Mouse (Mus musculus) lung, postnatal 14 days (tissue): ENCODE data around the gene Tpd52l2.

Source experiments
- DNase-seq: peaks from one replicate; pipeline ENCODE4 v3.0.0; 2021

Tpd52l2 gene

GRCm38 (mm10) chr2:181487338-181488277 is 9.3 kb upstream of the Tpd52l2 start:
- DNase-seq, result peak; percentile 27

- peak; percentile 20 for DNase-seq
These were observed 5.3 kb upstream of the Tpd52l2 start for GRCm38 (mm10) chr2:181491432-181492205.

- DNase-seq, result no peak
These were observed 4.7 kb upstream of the Tpd52l2 start for GRCm38 (mm10) chr2:181492206-181492605.

- DNase-seq, result no peak
These were observed 3.6 kb upstream of the Tpd52l2 start, which contains the start of gene Abhd16b for GRCm38 (mm10) chr2:181493156-181493927. Gene Abhd16b (plus strand): TSS chr2:181493206.

- no peak for DNase-seq
These were observed 2.5 kb upstream of the Tpd52l2 start for GRCm38 (mm10) chr2:181494266-181494945.

GRCm38 (mm10) chr2:181495845-181496244 is 1.1 kb upstream of the Tpd52l2 start:
- peak; percentile 6 for DNase-seq

- DNase-seq, result peak; percentile 75
These were observed 661 bp upstream of the Tpd52l2 start for GRCm38 (mm10) chr2:181496281-181496680.

- DNase-seq, result peak; percentile 68
These were observed 570 bp downstream of the Tpd52l2 start for GRCm38 (mm10) chr2:181497548-181497875.

- DNase-seq, result no peak
These were observed 1.7 kb downstream of the Tpd52l2 start for GRCm38 (mm10) chr2:181498644-181499043.

GRCm38 (mm10) chr2:181509191-181509590 is 12.2 kb downstream of the Tpd52l2 start:
- no peak for DNase-seq

- DNase-seq, result no peak
These were observed 14.3 kb downstream of the Tpd52l2 start for GRCm38 (mm10) chr2:181511231-181511630.

GRCm38 (mm10) chr2:181519201-181519600 is 22.3 kb downstream of the Tpd52l2 start:
- DNase-seq, result no peak

- peak; percentile 97 for DNase-seq
These were observed 23.4 kb downstream of the Tpd52l2 start, which contains the start of gene Dnajc5 for GRCm38 (mm10) chr2:181520118-181520935. Gene Dnajc5 (plus strand): TSS chr2:181520485.

- no peak for DNase-seq
These were observed 23.9 kb downstream of the Tpd52l2 start for GRCm38 (mm10) chr2:181520936-181521227.

- no peak for DNase-seq
These were observed 24.5 kb downstream of the Tpd52l2 start for GRCm38 (mm10) chr2:181521491-181521890.

GRCm38 (mm10) chr2:181522811-181523210 is 25.9 kb downstream of the Tpd52l2 start:
- DNase-seq, result peak; percentile 23

GRCm38 (mm10) chr2:181525526-181525925 is 28.6 kb downstream of the Tpd52l2 start:
- DNase-seq, result no peak

- DNase-seq, result no peak
These were observed 32.1 kb downstream of the Tpd52l2 start for GRCm38 (mm10) chr2:181529076-181529475.

GRCm38 (mm10) chr2:181532589-181532988 is 35.6 kb downstream of the Tpd52l2 start:
- no peak for DNase-seq

- DNase-seq, result no peak
These were observed 39.5 kb downstream of the Tpd52l2 start for GRCm38 (mm10) chr2:181536410-181536809.

GRCm38 (mm10) chr2:181537444-181538047 is 40.6 kb downstream of the Tpd52l2 start:
- DNase-seq, result peak; percentile 41
